Mouse (Mus musculus) liver, adult (tissue): ENCODE measurements at regions not wholly inside any gene's neighbourhood (a gene's known extent, or its start where the extent isn't known, plus 50 kb on each side); places are given as distances from the start of the nearest gene placed in this dataset.

ENCODE experiments used
- GATA4 ChIP-seq: IDR thresholded peaks from 2 replicates; pipeline ENCODE4 v1.6.1; 2014; ENCODE audit warnings: mild to moderate bottlenecking, low read length; ENCODE audit not compliant: insufficient replicate concordance

- no peak for TF ChIP-seq GATA4
Observed at GRCm38 (mm10) chr10:119146342-119146741, 93.5 kb downstream of the Cand1 start.

GRCm38 (mm10) chr10:119142866-119143265, 97.0 kb downstream of the Cand1 start:
- no peak for TF ChIP-seq GATA4

GRCm38 (mm10) chr10:119142307-119142706, 97.5 kb downstream of the Cand1 start:
- TF ChIP-seq GATA4, result no peak

- TF ChIP-seq GATA4, result no peak
Observed at GRCm38 (mm10) chr10:119138237-119138636, 101.6 kb downstream of the Cand1 start.

- no peak for TF ChIP-seq GATA4
Observed at GRCm38 (mm10) chr10:119135489-119135924, 104.3 kb downstream of the Cand1 start.

- TF ChIP-seq GATA4, result no peak
Observed at GRCm38 (mm10) chr10:119134797-119135488, 104.9 kb downstream of the Cand1 start.

GRCm38 (mm10) chr10:119131977-119132376, 107.9 kb downstream of the Cand1 start:
- TF ChIP-seq GATA4, result no peak

- no peak for TF ChIP-seq GATA4
Observed at GRCm38 (mm10) chr10:119130676-119131075, 109.2 kb downstream of the Cand1 start.

- no peak for TF ChIP-seq GATA4
Observed at GRCm38 (mm10) chr10:119128035-119128434, 111.8 kb downstream of the Cand1 start.

GRCm38 (mm10) chr10:119123517-119123916, 116.3 kb downstream of the Cand1 start:
- TF ChIP-seq GATA4, result no peak

- no peak for TF ChIP-seq GATA4
Observed at GRCm38 (mm10) chr10:119122347-119122746, 117.5 kb downstream of the Cand1 start.

GRCm38 (mm10) chr10:119121575-119121974, 118.3 kb downstream of the Cand1 start:
- TF ChIP-seq GATA4, result no peak

- TF ChIP-seq GATA4, result no peak
Observed at GRCm38 (mm10) chr10:119116843-119117390, 122.9 kb downstream of the Cand1 start.

- TF ChIP-seq GATA4, result no peak
Observed at GRCm38 (mm10) chr10:119114653-119115052, 125.2 kb downstream of the Cand1 start.

GRCm38 (mm10) chr10:119111886-119112285, 128.0 kb downstream of the Cand1 start:
- TF ChIP-seq GATA4, result no peak

- TF ChIP-seq GATA4, result no peak
Observed at GRCm38 (mm10) chr10:119111409-119111808, 128.4 kb downstream of the Cand1 start.

- no peak for TF ChIP-seq GATA4
Observed at GRCm38 (mm10) chr10:119110614-119111013, 129.2 kb downstream of the Cand1 start.
